Mouse (Mus musculus): ENCODE data around the gene Il1r2.

- no peak for TF ChIP-seq CTCF (IDR thresholded peaks at IDR 0.05; ENCODE audit: control insufficient read depth, insufficient read depth, insufficient replicate concordance, low read depth, low read length)
- TF ChIP-seq POLR2A (IDR thresholded peaks at IDR 0.05; ENCODE audit: control insufficient read depth, low read depth, low read length): no peak
These were observed 42.3 kb upstream of the Il1r2 start for GRCm38 (mm10) chr1:40031626-40032025.

Measured in testis, adult 2 months (tissue).